Mouse (Mus musculus) midbrain, embryonic 12.5 days (tissue): ENCODE measurements around the gene Nectin2. TPM values are rescaled to one million over a fixed set of nuclear protein-coding genes. Genes with fewer than 3 reads are reported as not detected.

ENCODE experiments used
- ATAC-seq: fragments of 200-750 bp; cut with Nextera tagmentation; 2 replicates; pipeline ENCODE4 v1.8.0; 2017; ENCODE audit warnings: low read depth, moderate TSS enrichment, moderate library complexity; ENCODE audit not compliant: low FRiP score
- H3K27ac ChIP-seq: fragments of 300-500 bp; sonication (generic); replicated peaks from 2 replicates; pipeline ENCODE4 v1.5.1; 2016; ENCODE audit warnings: mild to moderate bottlenecking
- H3K27me3 ChIP-seq: fragments of 300-500 bp; sonication (generic); 2 replicates; pipeline ENCODE4 v1.6.1; 2016; ENCODE audit warnings: mild to moderate bottlenecking
- H3K36me3 ChIP-seq: fragments of 300-500 bp; sonication (generic); 2 replicates; pipeline ENCODE4 v1.6.1; 2016
- H3K4me1 ChIP-seq: fragments of 300-500 bp; sonication (generic); 2 replicates; pipeline ENCODE4 v1.6.1; 2016
- H3K4me2 ChIP-seq: fragments of 300-500 bp; sonication (generic); replicated peaks from 2 replicates; pipeline ENCODE4 v1.6.1; 2016; ENCODE audit warnings: mild to moderate bottlenecking, moderate library complexity
- H3K4me3 ChIP-seq: fragments of 300-500 bp; sonication (generic); 2 replicates; pipeline ENCODE4 v1.5.1; 2016; ENCODE audit warnings: mild to moderate bottlenecking
- H3K9ac ChIP-seq: fragments of 300-500 bp; sonication (generic); replicated peaks from 2 replicates; pipeline ENCODE4 v1.6.1; 2016; ENCODE audit warnings: mild to moderate bottlenecking, moderate library complexity
- H3K9me3 ChIP-seq: fragments of 300-500 bp; sonication (generic); 2 replicates; pipeline ENCODE4 v1.6.1; 2016; ENCODE audit warnings: mild to moderate bottlenecking
- WGBS: fragments of 180-500 bp; shearing (Covaris S2); methylation state at CpG from one replicate; pipeline ENCODE4 v1.1.7; 2016; 5-methylcytosine and 5-hydroxymethylcytosine counted together
- polyA plus RNA-seq: library from polyadenylated mRNA; unstranded; fragments of >200 nt; fragmentation: Nextera tagmentation; extraction: Ambion mirVana; gene quantifications from 2 replicates; pipeline ENCODE4 v1.2.1, GENCODE M21; 2016

Nectin2 gene
- polyA plus RNA-seq, 1 experiment from 2014 or later = 53.3 TPM

GRCm38 (mm10) chr7:19714836-19715235 lies 35.4 kb downstream of the Nectin2 start:
- Histone ChIP-seq H3K27ac (peak overlapping the region; percentile 68), H3K4me1 (peaks cover 25% of the 10 kb centered on the region), H3K36me3 (peaks cover 44% of the 10 kb centered on the region), H3K27me3 (no peaks in the 10 kb centered on the region), H3K9ac (peak overlapping the region; percentile 95), H3K4me3 (peak overlapping the region; percentile 99), H3K9me3 (no peaks in the 10 kb centered on the region), H3K4me2 (peak overlapping the region; percentile 99)
- no peak for ATAC-seq
- under 1% methylated on average over 39 of the region's 39 CpGs for WGBS

- Histone ChIP-seq H3K4me1 (peaks cover 25% of the 10 kb centered on the region), H3K9ac (0 out of 2 replicates have a peak overlapping the region, but pooled peaks have one; percentile 2), H3K9me3 (no peaks in the 10 kb centered on the region), H3K4me3 (0 out of 2 replicates have a peak overlapping the region, but pooled peaks have one; percentile 6), H3K27ac (no peak overlapping the region), H3K4me2 (no peak overlapping the region), H3K36me3 (peaks cover 57% of the 10 kb centered on the region), H3K27me3 (no peaks in the 10 kb centered on the region)
- no peak for ATAC-seq
- WGBS = 88% methylated on average over 9 of the region's 9 CpGs
These were observed 36.7 kb downstream of the Nectin2 start for GRCm38 (mm10) chr7:19713598-19713997.

GRCm38 (mm10) chr7:19713196-19713595 lies 37.1 kb downstream of the Nectin2 start:
- no peak for ATAC-seq
- no peaks in the 10 kb centered on the region for H3K9me3 ChIP-seq
- H3K36me3 ChIP-seq = peaks cover 59% of the 10 kb centered on the region
- 0 out of 2 replicates have a peak overlapping the region, but pooled peaks have one; percentile 2 for H3K9ac ChIP-seq
- H3K4me3 ChIP-seq = no peak overlapping the region
- H3K4me1 ChIP-seq = peaks cover 25% of the 10 kb centered on the region
- H3K27ac ChIP-seq = no peak overlapping the region
- no peak overlapping the region for H3K4me2 ChIP-seq
- no peaks in the 10 kb centered on the region for H3K27me3 ChIP-seq
- 57% methylated on average over 4 of the region's 4 CpGs for WGBS

GRCm38 (mm10) chr7:19712414-19712813 lies 37.9 kb downstream of the Nectin2 start:
- H3K27me3 ChIP-seq = no peaks in the 10 kb centered on the region
- peaks cover 25% of the 10 kb centered on the region for H3K4me1 ChIP-seq
- peaks cover 64% of the 10 kb centered on the region for H3K36me3 ChIP-seq
- H3K4me3 ChIP-seq = no peak overlapping the region
- H3K9ac ChIP-seq = no peak overlapping the region
- WGBS = 76% methylated on average over 4 of the region's 4 CpGs
- no peak overlapping the region for H3K4me2 ChIP-seq
- no peak for ATAC-seq
- no peaks in the 10 kb centered on the region for H3K9me3 ChIP-seq
- H3K27ac ChIP-seq = no peak overlapping the region

GRCm38 (mm10) chr7:19710650-19711049 lies 39.6 kb downstream of the Nectin2 start:
- ATAC-seq = no peak
- no peaks in the 10 kb centered on the region for H3K27me3 ChIP-seq
- H3K27ac ChIP-seq = no peak overlapping the region
- no peaks in the 10 kb centered on the region for H3K9me3 ChIP-seq
- no peak overlapping the region for H3K4me2 ChIP-seq
- 93% methylated on average over 10 of the region's 10 CpGs for WGBS
- H3K9ac ChIP-seq = no peak overlapping the region
- H3K36me3 ChIP-seq = peaks cover 71% of the 10 kb centered on the region
- peaks cover 16% of the 10 kb centered on the region for H3K4me1 ChIP-seq
- no peak overlapping the region for H3K4me3 ChIP-seq

- H3K36me3 ChIP-seq = peaks cover 66% of the 10 kb centered on the region
- no peak overlapping the region for H3K9ac ChIP-seq
- H3K27ac ChIP-seq = no peak overlapping the region
- H3K4me2 ChIP-seq = no peak overlapping the region
- peaks cover 3% of the 10 kb centered on the region; the same call in 1 of the 2 replicates for H3K4me1 ChIP-seq
- H3K27me3 ChIP-seq = no peaks in the 10 kb centered on the region
- H3K9me3 ChIP-seq = no peaks in the 10 kb centered on the region
- no peak overlapping the region for H3K4me3 ChIP-seq
- no peak for ATAC-seq
- 92% methylated on average over 7 of the region's 7 CpGs for WGBS
These were observed 45.0 kb downstream of the Nectin2 start for GRCm38 (mm10) chr7:19705271-19705670.

GRCm38 (mm10) chr7:19704475-19704874 lies 45.8 kb downstream of the Nectin2 start:
- H3K36me3 ChIP-seq = peaks cover 59% of the 10 kb centered on the region
- 94% methylated on average over 4 of the region's 4 CpGs for WGBS
- ATAC-seq = no peak

GRCm38 (mm10) chr7:19702859-19703555 lies 47.3 kb downstream of the Nectin2 start:
- Histone ChIP-seq H3K9me3 (no peaks in the 10 kb centered on the region), H3K36me3 (peaks cover 46% of the 10 kb centered on the region), H3K9ac (no peak overlapping the region), H3K27ac (no peak overlapping the region), H3K27me3 (no peaks in the 10 kb centered on the region), H3K4me1 (peaks cover 19% of the 10 kb centered on the region), H3K4me3 (no peak overlapping the region), H3K4me2 (no peak overlapping the region)
- 91% methylated on average over 16 of the region's 16 CpGs for WGBS
- ATAC-seq = no peak

More at GRCm38 (mm10) chr7:19704475-19704874, 45.8 kb downstream of the Nectin2 start:
- no peak overlapping the region for H3K27ac ChIP-seq
- no peak overlapping the region for H3K4me2 ChIP-seq
- no peak overlapping the region for H3K9ac ChIP-seq
- H3K27me3 ChIP-seq = no peaks in the 10 kb centered on the region
- H3K9me3 ChIP-seq = no peaks in the 10 kb centered on the region
- peaks cover 5% of the 10 kb centered on the region; the same call in 1 of the 2 replicates for H3K4me1 ChIP-seq
- H3K4me3 ChIP-seq = no peak overlapping the region

- 27% methylated on average over 22 of the region's 22 CpGs for WGBS
- H3K9me3 ChIP-seq = no peaks in the 10 kb centered on the region
- H3K4me3 ChIP-seq = no peak overlapping the region
- H3K4me1 ChIP-seq = peaks cover 20% of the 10 kb centered on the region
- no peaks in the 10 kb centered on the region for H3K27me3 ChIP-seq
- H3K36me3 ChIP-seq = peaks cover 36% of the 10 kb centered on the region
- H3K4me2 ChIP-seq = 0 out of 2 replicates have a peak overlapping the region, but pooled peaks have one; percentile 1
- no peak for ATAC-seq
- H3K27ac ChIP-seq = peak overlapping the region; percentile 42; the same call in 1 of the 2 replicates
- H3K9ac ChIP-seq = no peak overlapping the region
These were observed 49.1 kb downstream of the Nectin2 start for GRCm38 (mm10) chr7:19701069-19701761.

GRCm38 (mm10) chr7:19700299-19701068 lies 49.8 kb downstream of the Nectin2 start:
- 62% methylated on average over 12 of the region's 12 CpGs for WGBS
- H3K36me3 ChIP-seq = peaks cover 36% of the 10 kb centered on the region
- H3K4me3 ChIP-seq = no peak overlapping the region

GRCm38 (mm10) chr7:19699827-19700148 lies 50.5 kb downstream of the Nectin2 start:
- Histone ChIP-seq H3K36me3 (peaks cover 31% of the 10 kb centered on the region), H3K4me1 (peaks cover 20% of the 10 kb centered on the region), H3K4me3 (no peak overlapping the region), H3K27me3 (no peaks in the 10 kb centered on the region), H3K9me3 (no peaks in the 10 kb centered on the region), H3K4me2 (no peak overlapping the region), H3K27ac (no peak overlapping the region), H3K9ac (no peak overlapping the region)
- no peak for ATAC-seq
- WGBS = 82% methylated on average over 4 of the region's 4 CpGs

More at GRCm38 (mm10) chr7:19700299-19701068, 49.8 kb downstream of the Nectin2 start:
- 0 out of 2 replicates have a peak overlapping the region, but pooled peaks have one; percentile 1 for H3K4me2 ChIP-seq
- ATAC-seq = no peak
- H3K27ac ChIP-seq = no peak overlapping the region
- H3K27me3 ChIP-seq = no peaks in the 10 kb centered on the region
- no peak overlapping the region for H3K9ac ChIP-seq
- no peaks in the 10 kb centered on the region for H3K9me3 ChIP-seq
- H3K4me1 ChIP-seq = peaks cover 20% of the 10 kb centered on the region
